Mouse (Mus musculus) cerebellum, postnatal 14 days (tissue): Measurements from ENCODE around the gene Dus2.
"Not testable (repeated sequence)": the region's sequence is repeated elsewhere in the genome, so short reads cannot be mapped to it uniquely, and the experiment has no call there.

Source experiments
- DNase-seq, 2 experiments: peaks; one replicate each; pipeline ENCODE4 v3.0.0; 2021; ENCODE audit warnings: mixed read lengths in 2 of 2

The Dus2 gene

GRCm38 (mm10) chr8:105990856-105991387 is at the start of gene Dus2:
Gene Dus2 (plus strand): TSS chr8:105991337.
- DNase-seq, result peak; percentile 87 to 95

GRCm38 (mm10) chr8:105942026-105942425 is 49.1 kb upstream of the Dus2 start:
- DNase-seq, result no peak

GRCm38 (mm10) chr8:105942542-105942941 is 48.6 kb upstream of the Dus2 start:
- DNase-seq, result no peak

GRCm38 (mm10) chr8:105943321-105943739 is 47.8 kb upstream of the Dus2 start, which contains the start of gene Lcat:
Gene Lcat (minus strand): TSS chr8:105943382.
- no peak for DNase-seq

GRCm38 (mm10) chr8:105949350-105949749 is 41.8 kb upstream of the Dus2 start:
- peak; percentile 61 to 69 for DNase-seq

- DNase-seq, result peak in 1 of 2 experiments; percentile 40
Observed at GRCm38 (mm10) chr8:105951057-105951659, 40.0 kb upstream of the Dus2 start.

- no peak for DNase-seq
Observed at GRCm38 (mm10) chr8:105956556-105956955, 34.6 kb upstream of the Dus2 start.

GRCm38 (mm10) chr8:105957813-105958212 is 33.3 kb upstream of the Dus2 start:
- DNase-seq, result no peak

GRCm38 (mm10) chr8:105959350-105959749 is 31.8 kb upstream of the Dus2 start:
- DNase-seq, result peak; percentile 91 to 94

- no peak for DNase-seq
Observed at GRCm38 (mm10) chr8:105961101-105961500, 30.0 kb upstream of the Dus2 start.

GRCm38 (mm10) chr8:105961536-105961935 is 29.6 kb upstream of the Dus2 start:
- no peak for DNase-seq

- DNase-seq, result no peak
Observed at GRCm38 (mm10) chr8:105964506-105965265, 26.5 kb upstream of the Dus2 start.

- no peak for DNase-seq
Observed at GRCm38 (mm10) chr8:105965266-105965904, 25.8 kb upstream of the Dus2 start.

- DNase-seq, result peak in 1 of 2 experiments; percentile 45
Observed at GRCm38 (mm10) chr8:105965905-105966341, 25.2 kb upstream of the Dus2 start, which contains the start of gene Slc12a4. Gene Slc12a4 (minus strand): TSS chr8:105966097.

- DNase-seq, result no peak
Observed at GRCm38 (mm10) chr8:105966692-105967311, 24.3 kb upstream of the Dus2 start.

- DNase-seq, result no peak
Observed at GRCm38 (mm10) chr8:105969367-105969766, 21.8 kb upstream of the Dus2 start.

GRCm38 (mm10) chr8:105971019-105971720 is 20.0 kb upstream of the Dus2 start:
- DNase-seq, result no peak

GRCm38 (mm10) chr8:105975363-105975762 is 15.8 kb upstream of the Dus2 start:
- DNase-seq, result no peak

- DNase-seq, result no peak
Observed at GRCm38 (mm10) chr8:105979325-105979724, 11.8 kb upstream of the Dus2 start, which contains the start of gene Dpep3. Gene Dpep3 (minus strand): TSS chr8:105979429.

GRCm38 (mm10) chr8:105981146-105981545 is 10.0 kb upstream of the Dus2 start:
- no peak for DNase-seq

GRCm38 (mm10) chr8:105983406-105983805 is 7.7 kb upstream of the Dus2 start:
- not testable (repeated sequence) for DNase-seq

GRCm38 (mm10) chr8:105988546-105988945 is 2.6 kb upstream of the Dus2 start:
- peak; percentile 74 to 81 for DNase-seq
